Mouse (Mus musculus): ENCODE data around the gene Sppl2b. TPM values are rescaled to one million over a fixed set of nuclear protein-coding genes. Genes with fewer than 3 reads are reported as not detected.

Gene Sppl2b
- total RNA-seq, 2 experiments from 2014 or later, result 45.6 to 53.7 TPM

GRCm38 (mm10) chr10:80896581-80897485 lies 41.8 kb downstream of the Sppl2b start:
- no peak for DNase-seq (ENCODE audit: low spot score in 2 of 2)

- peak; percentile 69 to 78 for DNase-seq (ENCODE audit: low spot score in 2 of 2)
Observed at GRCm38 (mm10) chr10:80897861-80898510, 42.9 kb downstream of the Sppl2b start.

- DNase-seq (ENCODE audit: low spot score in 2 of 2), result no peak
Observed at GRCm38 (mm10) chr10:80899074-80899473, 44.0 kb downstream of the Sppl2b start.

- no peak for DNase-seq (ENCODE audit: low spot score in 2 of 2)
Observed at GRCm38 (mm10) chr10:80899591-80900317, 44.7 kb downstream of the Sppl2b start.

- peak; percentile 98 to 99 for DNase-seq (ENCODE audit: low spot score in 2 of 2)
Observed at GRCm38 (mm10) chr10:80900318-80901247, 45.5 kb downstream of the Sppl2b start, which contains the start of gene Timm13. Gene Timm13 (minus strand): TSS chr10:80900969.

- DNase-seq (ENCODE audit: low spot score in 2 of 2), result no peak
Observed at GRCm38 (mm10) chr10:80901409-80902272, 46.6 kb downstream of the Sppl2b start.

GRCm38 (mm10) chr10:80902273-80902940 lies 47.3 kb downstream of the Sppl2b start:
- no peak for DNase-seq (ENCODE audit: low spot score in 2 of 2)

- no peak for DNase-seq (ENCODE audit: low spot score in 2 of 2)
Observed at GRCm38 (mm10) chr10:80903282-80903681, 48.2 kb downstream of the Sppl2b start.

- no peak for DNase-seq (ENCODE audit: low spot score in 2 of 2)
Observed at GRCm38 (mm10) chr10:80904004-80904693, 49.1 kb downstream of the Sppl2b start.

GRCm38 (mm10) chr10:80904709-80905108 lies 49.6 kb downstream of the Sppl2b start:
- no peak for DNase-seq (ENCODE audit: low spot score in 2 of 2)

- no peak for DNase-seq (ENCODE audit: low spot score in 2 of 2)
Observed at GRCm38 (mm10) chr10:80909375-80910162, 54.5 kb downstream of the Sppl2b start.

- DNase-seq (ENCODE audit: low spot score in 2 of 2), result no peak
Observed at GRCm38 (mm10) chr10:80911354-80911753, 56.3 kb downstream of the Sppl2b start.

GRCm38 (mm10) chr10:80911891-80912290 lies 56.8 kb downstream of the Sppl2b start:
- no peak for DNase-seq (ENCODE audit: low spot score in 2 of 2)

- DNase-seq (ENCODE audit: low spot score in 2 of 2), result no peak
Observed at GRCm38 (mm10) chr10:80913364-80914011, 58.4 kb downstream of the Sppl2b start.

- DNase-seq (ENCODE audit: low spot score in 2 of 2), result no peak
Observed at GRCm38 (mm10) chr10:80914253-80914656, 59.2 kb downstream of the Sppl2b start.

GRCm38 (mm10) chr10:80915260-80915659 lies 60.2 kb downstream of the Sppl2b start:
- no peak for DNase-seq (ENCODE audit: low spot score in 2 of 2)

- no peak for DNase-seq (ENCODE audit: low spot score in 2 of 2)
Observed at GRCm38 (mm10) chr10:80915736-80916135, 60.7 kb downstream of the Sppl2b start.
